Mouse (Mus musculus): Measurements from ENCODE around the gene Taf12. TPM values are rescaled to one million over a fixed set of nuclear protein-coding genes. Genes with fewer than 3 reads are reported as not detected.
A peak's percentile ranks its signal among the peaks of the same experiment; 100 is the strongest.
"Not testable (repeated sequence)": the region's sequence is repeated elsewhere in the genome, so short reads cannot be mapped to it uniquely, and the experiment has no call there.

The Taf12 gene
- polyA plus RNA-seq, 1 experiment = 10.3 TPM

GRCm38 (mm10) chr4:132295696-132296390 lies 21.7 kb downstream of the Taf12 start:
- DNase-seq = no peak
- TF ChIP-seq POLR2A (IDR thresholded peaks at IDR 0.05; ENCODE audit: borderline replicate concordance, extremely low read depth, low read depth, low read length) (no peak), CTCF (IDR thresholded peaks at IDR 0.05; ENCODE audit: insufficient read depth, low read length) (peak; percentile 34; the same call in 1 of the 2 replicates)
- Histone ChIP-seq H3K4me1 (ENCODE audit: control insufficient read depth, insufficient read depth, low read length) (no peaks in the 10 kb centered on the region), H3K4me3 (replicated peaks; ENCODE audit: extremely low read depth, low read depth, low read length) (no peak overlapping the region)
- 51% methylated on average over 8 of the region's 8 CpGs for WGBS

GRCm38 (mm10) chr4:132299849-132300248 lies 25.7 kb downstream of the Taf12 start:
- Histone ChIP-seq H3K4me1 (ENCODE audit: control insufficient read depth, insufficient read depth, low read length) (no peaks in the 10 kb centered on the region), H3K4me3 (replicated peaks; ENCODE audit: extremely low read depth, low read depth, low read length) (no peak overlapping the region)
- no peak for DNase-seq
- no peak for TF ChIP-seq CTCF (IDR thresholded peaks at IDR 0.05; ENCODE audit: insufficient read depth, low read length)
- no peak for TF ChIP-seq POLR2A (IDR thresholded peaks at IDR 0.05; ENCODE audit: borderline replicate concordance, extremely low read depth, low read depth, low read length)
- WGBS = 86% methylated on average over 1 of the region's 1 CpGs

DNA sequence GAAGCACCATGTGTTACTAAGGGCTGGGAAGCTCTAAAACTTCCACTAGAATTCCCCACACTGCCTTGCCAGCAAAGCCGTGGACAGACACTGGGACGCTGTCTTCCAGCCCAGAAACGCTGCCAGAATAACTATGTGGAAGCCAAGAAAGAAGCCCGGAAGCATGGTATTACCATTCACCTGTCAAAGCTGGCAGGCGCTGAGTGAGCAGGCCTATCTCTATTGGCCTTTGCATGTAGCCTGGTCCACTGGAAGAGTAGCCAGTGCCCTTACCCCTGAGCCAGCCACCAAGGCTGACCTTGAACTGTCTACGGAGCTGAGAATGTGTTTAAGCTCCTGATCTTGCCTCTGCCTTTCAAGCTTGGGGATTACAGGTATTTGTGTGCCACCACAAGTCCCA lies 27.3 kb downstream of the Taf12 start:
- no peak overlapping the region for H3K4me3 ChIP-seq (replicated peaks; ENCODE audit: extremely low read depth, low read depth, low read length)
- no peaks in the 10 kb centered on the region for H3K4me1 ChIP-seq (ENCODE audit: control insufficient read depth, insufficient read depth, low read length)
- TF ChIP-seq POLR2A (IDR thresholded peaks at IDR 0.05; ENCODE audit: borderline replicate concordance, extremely low read depth, low read depth, low read length) (no peak), CTCF (IDR thresholded peaks at IDR 0.05; ENCODE audit: insufficient read depth, low read length) (no peak)
- 74% methylated on average over 6 of the region's 6 CpGs for WGBS
- DNase-seq = no peak

DNA sequence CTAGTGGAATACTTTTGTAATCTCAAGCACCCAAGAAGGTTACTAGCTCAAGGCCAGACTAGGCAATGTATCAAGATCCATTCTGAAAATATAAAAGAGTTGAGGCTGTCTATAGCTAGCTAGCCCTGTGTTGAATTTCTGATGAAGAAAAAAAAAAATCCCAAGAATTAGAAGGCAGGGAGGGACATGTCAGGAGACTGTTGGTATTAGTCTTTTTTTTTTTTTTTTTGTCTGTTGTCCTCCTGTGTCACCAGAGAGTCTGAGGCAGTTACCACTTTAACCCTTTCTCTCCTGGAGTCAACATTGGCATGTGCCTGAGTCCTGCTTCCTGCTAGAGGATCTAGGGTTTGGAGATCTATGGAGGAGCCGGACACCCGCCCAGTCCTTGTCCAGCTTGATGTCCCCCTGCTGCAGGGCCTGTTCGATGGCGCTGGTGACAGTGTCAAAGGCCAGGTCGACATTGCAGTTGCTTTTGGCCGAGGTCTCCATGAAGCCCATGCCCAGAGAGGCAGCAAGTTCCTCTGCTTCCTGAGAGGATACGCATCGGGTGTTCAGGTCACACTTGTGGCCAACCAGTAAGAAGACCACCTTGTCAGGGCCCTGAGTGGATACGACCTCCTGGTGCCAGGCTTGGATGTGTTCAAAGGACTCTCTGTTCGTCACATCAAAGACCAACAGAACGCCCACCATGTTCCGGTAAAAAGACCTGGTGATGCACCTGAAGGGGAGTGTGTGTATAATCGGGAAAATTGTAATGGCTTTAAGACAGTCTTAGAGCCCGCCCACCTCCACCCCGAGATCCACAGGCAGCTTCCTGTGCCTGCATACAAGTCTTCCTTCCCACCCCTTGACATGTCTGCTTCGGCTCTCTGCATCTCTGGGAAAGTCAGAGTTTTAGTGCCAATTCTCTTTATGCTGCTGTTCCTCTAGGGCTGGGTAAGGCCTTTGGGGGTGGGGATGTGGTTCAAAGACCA lies 28.1 kb downstream of the Taf12 start:
- no peak for DNase-seq
- no peak overlapping the region for H3K4me3 ChIP-seq (replicated peaks; ENCODE audit: extremely low read depth, low read depth, low read length)
- WGBS = 62% methylated on average over 16 of the region's 16 CpGs
- TF ChIP-seq POLR2A (IDR thresholded peaks at IDR 0.05; ENCODE audit: borderline replicate concordance, extremely low read depth, low read depth, low read length) (no peak), CTCF (IDR thresholded peaks at IDR 0.05; ENCODE audit: insufficient read depth, low read length) (no peak)
- H3K4me1 ChIP-seq (ENCODE audit: control insufficient read depth, insufficient read depth, low read length) = no peaks in the 10 kb centered on the region

DNA sequence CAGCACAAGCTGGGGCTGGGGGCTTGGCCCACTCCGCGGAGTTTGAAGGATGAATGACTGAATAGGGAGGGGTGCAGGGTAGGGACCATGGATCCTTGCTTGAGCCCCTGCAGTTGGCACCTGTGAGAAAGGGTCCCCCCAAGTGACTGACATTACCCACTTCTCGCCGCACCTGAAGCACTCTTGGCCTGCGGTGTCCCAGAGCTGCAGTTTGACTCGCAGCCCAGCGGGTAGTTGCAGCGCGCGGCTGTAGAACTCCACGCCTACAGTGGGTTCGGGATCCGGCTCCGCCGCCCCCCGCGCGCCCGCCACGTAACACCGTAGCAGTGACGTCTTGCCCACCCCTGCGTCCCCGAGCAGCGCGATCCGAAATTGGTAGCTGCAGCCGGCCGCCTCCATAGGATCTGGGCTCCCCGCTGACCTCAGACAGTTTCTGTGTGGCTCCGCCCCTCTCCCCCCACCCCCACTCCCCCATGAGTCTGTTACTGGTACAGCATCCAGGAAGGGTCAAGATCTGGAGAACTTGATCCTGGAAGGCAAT lies 28.8 kb downstream of the Taf12 start, which contains the start of gene Rab42:
TSS of gene Rab42 (minus strand) at position 447 of the 541 bp plus-strand sequence.
- Histone ChIP-seq H3K4me3 (replicated peaks; ENCODE audit: extremely low read depth, low read depth, low read length) (peak within 1 kb of the TSS; percentile 64), H3K4me1 (ENCODE audit: control insufficient read depth, insufficient read depth, low read length) (no peaks in the 10 kb centered on the region)
- TF ChIP-seq CTCF (IDR thresholded peaks at IDR 0.05; ENCODE audit: insufficient read depth, low read length) = no peak
- no peak for TF ChIP-seq POLR2A (IDR thresholded peaks at IDR 0.05; ENCODE audit: borderline replicate concordance, extremely low read depth, low read depth, low read length)
- DNase-seq = peak; percentile 36
- 2% methylated on average over 31 of the region's 31 CpGs for whole genome bisulfite sequencing

DNA sequence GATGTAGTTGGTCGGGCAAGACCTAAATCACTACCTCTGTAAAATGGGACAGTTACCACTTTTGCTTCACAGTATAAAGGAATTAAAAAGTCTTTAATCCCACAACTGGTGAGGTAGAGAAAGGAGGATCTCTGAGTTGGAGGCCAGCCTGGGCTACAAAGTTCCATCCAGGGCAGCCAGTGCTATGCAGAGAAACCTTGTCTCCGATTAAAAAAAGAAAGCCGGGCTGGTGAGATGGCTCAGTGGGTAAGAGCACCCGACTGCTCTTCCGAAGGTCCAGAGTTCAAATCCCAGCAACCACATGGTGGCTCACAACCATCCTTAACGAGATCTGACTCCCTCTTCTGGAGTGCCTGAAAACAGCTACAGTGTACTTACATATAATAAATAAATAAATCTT lies 29.3 kb downstream of the Taf12 start:
- WGBS = 44% methylated on average over 6 of the region's 6 CpGs
- not testable (repeated sequence) for H3K4me3 ChIP-seq (replicated peaks; ENCODE audit: extremely low read depth, low read depth, low read length); H3K4me1 ChIP-seq (ENCODE audit: control insufficient read depth, insufficient read depth, low read length); DNase-seq

DNA sequence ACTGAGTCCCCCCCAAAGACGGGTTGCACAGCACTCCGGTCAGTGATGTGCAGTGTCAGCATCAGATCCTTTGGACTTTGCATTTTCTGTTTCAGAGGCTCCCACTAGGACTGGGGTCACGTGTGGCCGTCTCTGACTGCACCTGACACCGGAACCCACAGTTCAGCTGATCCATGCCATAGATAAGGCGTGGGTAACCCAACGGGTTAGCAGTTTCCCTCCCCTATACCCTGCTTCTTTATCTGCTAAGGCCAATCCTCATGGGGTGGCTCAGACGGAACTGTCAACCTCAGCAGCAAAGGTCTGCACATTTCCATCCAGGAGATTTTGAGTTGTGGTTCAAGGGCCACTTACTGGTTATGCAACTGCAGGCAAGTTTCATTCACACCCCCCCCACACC lies 31.1 kb downstream of the Taf12 start:
- DNase-seq = no peak
- no peak overlapping the region for H3K4me3 ChIP-seq (replicated peaks; ENCODE audit: extremely low read depth, low read depth, low read length)
- 73% methylated on average over 8 of the region's 8 CpGs for WGBS
- TF ChIP-seq POLR2A (IDR thresholded peaks at IDR 0.05; ENCODE audit: borderline replicate concordance, extremely low read depth, low read depth, low read length) (no peak), CTCF (IDR thresholded peaks at IDR 0.05; ENCODE audit: insufficient read depth, low read length) (no peak)
- peaks cover 2% of the 10 kb centered on the region; the same call in 1 of the 2 replicates for H3K4me1 ChIP-seq (ENCODE audit: control insufficient read depth, insufficient read depth, low read length)

DNA sequence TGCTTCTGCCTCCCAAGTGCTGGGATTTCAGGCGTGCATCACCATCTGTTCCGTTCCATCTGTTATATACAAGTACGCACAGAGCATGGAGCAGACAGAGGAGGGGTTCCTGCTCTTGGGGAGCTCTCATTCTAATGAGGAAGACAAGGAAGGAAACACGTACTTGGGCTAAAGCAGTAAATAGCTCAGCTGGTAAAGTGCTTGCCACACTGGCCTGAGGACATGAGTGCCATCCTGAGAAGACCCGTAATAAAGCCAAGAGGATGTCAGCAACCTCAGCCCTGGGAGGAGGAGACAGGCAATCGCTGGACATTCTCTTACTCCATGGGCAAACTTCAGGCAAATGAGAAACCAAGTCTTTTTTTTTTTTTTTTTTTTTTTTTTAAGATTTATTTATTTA lies 31.8 kb downstream of the Taf12 start:
- DNase-seq = no peak
- Histone ChIP-seq H3K4me3 (replicated peaks; ENCODE audit: extremely low read depth, low read depth, low read length) (no peak overlapping the region), H3K4me1 (ENCODE audit: control insufficient read depth, insufficient read depth, low read length) (peaks cover 2% of the 10 kb centered on the region; the same call in 1 of the 2 replicates)
- 63% methylated on average over 6 of the region's 6 CpGs for WGBS
- TF ChIP-seq POLR2A (IDR thresholded peaks at IDR 0.05; ENCODE audit: borderline replicate concordance, extremely low read depth, low read depth, low read length) (no peak), CTCF (IDR thresholded peaks at IDR 0.05; ENCODE audit: insufficient read depth, low read length) (no peak)

DNA sequence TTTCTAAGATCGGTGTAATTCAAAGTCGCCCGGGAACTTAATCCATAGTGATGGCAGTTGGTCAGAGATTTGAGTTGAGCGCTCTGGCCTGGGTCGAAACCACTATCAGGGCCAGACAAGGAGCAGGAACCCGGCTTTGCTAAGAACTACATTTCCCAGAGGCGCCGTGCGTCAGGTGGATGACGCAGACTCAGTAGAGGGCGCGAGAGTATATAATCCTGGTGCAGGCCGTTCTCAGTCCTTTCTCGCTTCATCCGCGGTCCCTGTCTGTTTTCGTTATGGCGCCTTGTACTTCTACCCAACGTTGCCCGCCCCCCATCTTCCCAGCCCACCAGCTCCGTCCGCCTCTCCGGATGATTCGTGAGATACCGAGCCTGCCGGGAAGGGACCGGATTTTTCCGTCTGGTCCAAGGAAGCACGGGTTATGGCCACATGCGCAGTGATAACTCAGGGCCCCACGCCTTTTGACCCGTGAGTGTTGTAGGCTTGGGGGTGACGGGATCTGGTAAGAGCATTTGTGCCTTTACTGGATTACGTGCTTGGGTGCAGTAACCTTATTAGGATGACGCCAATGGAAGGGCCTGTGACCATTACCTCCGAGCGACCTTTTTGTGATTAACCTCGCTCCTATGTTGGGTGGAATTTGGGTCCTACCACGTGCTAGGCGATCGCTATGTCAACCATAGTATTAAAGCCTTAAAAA lies 34.4 kb downstream of the Taf12 start:
- TF ChIP-seq CTCF (IDR thresholded peaks at IDR 0.05; ENCODE audit: insufficient read depth, low read length) (no peak), POLR2A (IDR thresholded peaks at IDR 0.05; ENCODE audit: borderline replicate concordance, extremely low read depth, low read depth, low read length) (peak; percentile 100)
- WGBS = under 1% methylated on average over 41 of the region's 41 CpGs
- DNase-seq = peak; percentile 90
- Histone ChIP-seq H3K4me3 (replicated peaks; ENCODE audit: extremely low read depth, low read depth, low read length) (peak overlapping the region; percentile 96), H3K4me1 (ENCODE audit: control insufficient read depth, insufficient read depth, low read length) (peaks cover 2% of the 10 kb centered on the region; the same call in 1 of the 2 replicates)

Data from lung, adult 2 months (tissue).